Mouse (Mus musculus) kidney, embryonic 14.5 days (tissue): ENCODE measurements around the gene Bglap2. TPM values are rescaled to one million over a fixed set of nuclear protein-coding genes. Genes with fewer than 3 reads are reported as not detected.
A peak's percentile ranks its signal among the peaks of the same experiment; 100 is the strongest.

Experiments
- ATAC-seq: fragments of 200-750 bp; cut with Nextera tagmentation; 2 replicates; pipeline ENCODE4 v1.8.0; 2017; ENCODE audit warnings: moderate number of reproducible peaks, mild to moderate bottlenecking, moderate TSS enrichment, moderate library complexity; ENCODE audit not compliant: low FRiP score, low TSS enrichment
- H3K27ac ChIP-seq: fragments of 300-500 bp; sonication (generic); 2 replicates; pipeline ENCODE4 v1.5.1; 2014; ENCODE audit warnings: low read depth, mild to moderate bottlenecking, low read length, moderate library complexity, mixed read lengths
- H3K27me3 ChIP-seq: fragments of 300-500 bp; sonication (generic); 2 replicates; pipeline ENCODE4 v1.6.1; 2014; ENCODE audit warnings: mild to moderate bottlenecking, low read length; ENCODE audit not compliant: control insufficient read depth, insufficient read depth
- H3K36me3 ChIP-seq: fragments of 300-500 bp; sonication (generic); 2 replicates; pipeline ENCODE4 v1.6.1; 2014; ENCODE audit warnings: low read length, mixed read lengths; ENCODE audit not compliant: control insufficient read depth, insufficient read depth
- H3K4me1 ChIP-seq: fragments of 300-500 bp; sonication (generic); 2 replicates; pipeline ENCODE4 v1.6.1; 2014; ENCODE audit warnings: low read length, mixed read lengths; ENCODE audit not compliant: control insufficient read depth, insufficient read depth
- H3K4me2 ChIP-seq: fragments of 300-500 bp; sonication (generic); replicated peaks from 2 replicates; pipeline ENCODE4 v1.6.1; 2014; ENCODE audit warnings: low read depth, mild to moderate bottlenecking, low read length
- H3K4me3 ChIP-seq: fragments of 300-500 bp; sonication (generic); 2 replicates; pipeline ENCODE4 v1.5.1; 2014; ENCODE audit warnings: mild to moderate bottlenecking, low read length
- H3K9ac ChIP-seq: fragments of 300-500 bp; sonication (generic); 2 replicates; pipeline ENCODE4 v1.6.1; 2014; ENCODE audit warnings: low read depth, mild to moderate bottlenecking, low read length, moderate library complexity
- H3K9me3 ChIP-seq: fragments of 300-500 bp; sonication (generic); 2 replicates; pipeline ENCODE4 v1.6.1; 2016; ENCODE audit warnings: low read length; ENCODE audit not compliant: control insufficient read depth
- WGBS: fragments of 180-500 bp; shearing (Covaris S2); extraction: QIAGEN DNeasy Blood & Tissue Kit; methylation state at CpG from one replicate; pipeline ENCODE4 v1.1.7; 2014; 5-methylcytosine and 5-hydroxymethylcytosine counted together
- polyA plus RNA-seq: library from polyadenylated mRNA; unstranded; fragments of >200 nt; fragmentation: Nextera tagmentation; extraction: Ambion mirVana; gene quantifications from 2 replicates; pipeline ENCODE4 v1.2.1, GENCODE M21; 2014

The Bglap2 gene
- polyA plus RNA-seq, 1 experiment from 2014 or later: not detected

DNA sequence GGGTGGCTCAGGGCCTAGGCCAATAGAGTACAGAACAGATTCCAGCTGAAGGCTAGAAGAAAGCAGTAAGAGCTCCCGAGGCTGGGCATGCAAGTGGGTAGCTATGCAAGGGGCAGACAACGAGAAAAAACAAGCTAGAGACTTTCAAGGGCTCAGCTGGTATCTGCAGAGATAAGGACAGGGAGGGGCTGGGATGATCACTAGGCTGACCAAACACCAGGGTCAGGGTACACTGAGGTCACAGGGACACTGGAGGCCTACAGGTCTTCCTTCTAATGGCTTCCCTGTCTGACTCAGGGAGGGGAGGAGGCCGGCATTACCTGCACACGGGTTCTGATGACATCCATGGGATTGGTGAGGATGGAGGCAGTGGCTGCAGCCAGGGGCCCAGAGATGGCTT is 37.2 kb upstream of the Bglap2 start:
- Histone ChIP-seq H3K27ac (no peak overlapping the region), H3K4me2 (no peak overlapping the region), H3K9ac (no peak overlapping the region), H3K9me3 (no peaks in the 10 kb centered on the region), H3K36me3 (peaks cover 70% of the 10 kb centered on the region), H3K4me1 (no peaks in the 10 kb centered on the region), H3K4me3 (no peak overlapping the region), H3K27me3 (no peaks in the 10 kb centered on the region)
- WGBS: 92% methylated on average over 4 of the region's 4 CpGs
- no peak for ATAC-seq

DNA sequence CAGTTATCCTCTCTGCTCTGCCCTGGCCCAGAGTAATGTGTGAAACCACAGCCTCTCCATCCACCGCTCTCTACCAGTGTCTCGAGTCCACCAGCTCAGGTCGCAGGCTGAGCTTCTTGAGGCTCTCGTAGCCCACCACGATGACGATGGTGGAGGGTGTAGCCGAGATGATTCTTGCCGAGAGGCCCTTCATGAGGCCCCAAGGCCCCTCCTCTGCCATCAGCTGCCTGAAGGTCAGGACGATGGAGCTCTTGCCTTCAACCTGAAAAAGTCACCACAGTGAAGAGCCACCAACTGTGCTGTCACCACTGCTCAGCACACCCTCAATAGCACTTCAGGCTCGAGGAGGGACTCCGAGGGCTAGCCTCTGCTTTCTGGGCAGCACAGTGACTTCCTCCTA is 34.1 kb upstream of the Bglap2 start:
- no peaks in the 10 kb centered on the region for H3K9me3 ChIP-seq
- H3K27ac ChIP-seq: no peak overlapping the region
- peaks cover 9% of the 10 kb centered on the region; the same call in 1 of the 2 replicates for H3K4me1 ChIP-seq
- H3K4me2 ChIP-seq: no peak overlapping the region
- H3K27me3 ChIP-seq: no peaks in the 10 kb centered on the region
- no peak overlapping the region for H3K4me3 ChIP-seq
- no peak overlapping the region for H3K9ac ChIP-seq
- peaks cover 47% of the 10 kb centered on the region for H3K36me3 ChIP-seq
- 90% methylated on average over 11 of the region's 11 CpGs for WGBS
- no peak for ATAC-seq

DNA sequence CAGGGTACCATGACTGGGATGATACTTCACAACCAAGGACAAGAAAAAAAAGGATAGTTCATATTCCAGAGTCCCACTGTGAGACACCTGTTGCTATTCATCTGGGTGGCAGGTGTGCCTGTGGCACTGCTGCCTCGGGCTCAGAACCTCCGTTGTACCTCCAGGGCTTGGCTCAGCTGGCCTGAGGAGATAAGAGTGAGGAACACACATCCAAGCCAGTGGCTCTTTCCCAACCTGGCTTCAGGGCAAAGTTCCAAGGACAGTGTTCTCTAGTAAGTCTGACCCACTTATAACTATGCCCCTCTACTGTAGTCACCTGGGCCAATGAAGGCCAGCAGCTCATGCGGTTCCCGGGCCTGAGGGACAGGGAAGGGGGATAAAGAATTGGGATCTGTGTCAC is 33.2 kb upstream of the Bglap2 start:
- H3K9ac ChIP-seq: no peak overlapping the region
- peaks cover 39% of the 10 kb centered on the region for H3K36me3 ChIP-seq
- H3K4me1 ChIP-seq: peaks cover 13% of the 10 kb centered on the region; the same call in 1 of the 2 replicates
- ATAC-seq: no peak
- WGBS: 91% methylated on average over 4 of the region's 4 CpGs
- no peak overlapping the region for H3K4me3 ChIP-seq
- H3K27me3 ChIP-seq: no peaks in the 10 kb centered on the region
- H3K27ac ChIP-seq: no peak overlapping the region
- H3K9me3 ChIP-seq: no peaks in the 10 kb centered on the region
- no peak overlapping the region for H3K4me2 ChIP-seq

DNA sequence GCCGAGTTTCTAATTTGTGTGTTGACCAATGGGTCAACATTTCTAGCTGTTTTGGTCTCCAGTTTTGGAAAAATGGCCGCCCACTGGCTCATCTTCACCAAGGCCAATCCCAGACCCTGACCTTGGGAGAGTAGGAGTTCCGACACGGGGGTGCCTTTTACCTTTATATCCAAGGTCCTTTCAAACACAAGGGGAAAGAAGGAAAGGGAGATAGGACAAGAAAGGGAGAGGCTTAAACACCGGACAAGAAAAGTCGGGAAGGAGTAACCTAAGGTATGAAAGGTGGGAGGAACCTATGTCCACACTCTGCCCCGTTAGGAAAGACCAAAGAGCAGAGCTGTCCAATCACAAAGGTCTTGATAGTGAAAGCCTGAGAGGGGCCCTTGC is 32.1 kb upstream of the Bglap2 start:
- Histone ChIP-seq H3K9ac (peak overlapping the region; percentile 82; the same call in 1 of the 2 replicates), H3K9me3 (no peaks in the 10 kb centered on the region), H3K4me1 (peaks cover 18% of the 10 kb centered on the region; the same call in 1 of the 2 replicates), H3K27me3 (no peaks in the 10 kb centered on the region), H3K4me2 (peak overlapping the region; percentile 53), H3K4me3 (peak overlapping the region; percentile 56), H3K36me3 (peaks cover 29% of the 10 kb centered on the region), H3K27ac (peak overlapping the region; percentile 86)
- no peak for ATAC-seq
- 20% methylated on average over 7 of the region's 7 CpGs for WGBS

DNA sequence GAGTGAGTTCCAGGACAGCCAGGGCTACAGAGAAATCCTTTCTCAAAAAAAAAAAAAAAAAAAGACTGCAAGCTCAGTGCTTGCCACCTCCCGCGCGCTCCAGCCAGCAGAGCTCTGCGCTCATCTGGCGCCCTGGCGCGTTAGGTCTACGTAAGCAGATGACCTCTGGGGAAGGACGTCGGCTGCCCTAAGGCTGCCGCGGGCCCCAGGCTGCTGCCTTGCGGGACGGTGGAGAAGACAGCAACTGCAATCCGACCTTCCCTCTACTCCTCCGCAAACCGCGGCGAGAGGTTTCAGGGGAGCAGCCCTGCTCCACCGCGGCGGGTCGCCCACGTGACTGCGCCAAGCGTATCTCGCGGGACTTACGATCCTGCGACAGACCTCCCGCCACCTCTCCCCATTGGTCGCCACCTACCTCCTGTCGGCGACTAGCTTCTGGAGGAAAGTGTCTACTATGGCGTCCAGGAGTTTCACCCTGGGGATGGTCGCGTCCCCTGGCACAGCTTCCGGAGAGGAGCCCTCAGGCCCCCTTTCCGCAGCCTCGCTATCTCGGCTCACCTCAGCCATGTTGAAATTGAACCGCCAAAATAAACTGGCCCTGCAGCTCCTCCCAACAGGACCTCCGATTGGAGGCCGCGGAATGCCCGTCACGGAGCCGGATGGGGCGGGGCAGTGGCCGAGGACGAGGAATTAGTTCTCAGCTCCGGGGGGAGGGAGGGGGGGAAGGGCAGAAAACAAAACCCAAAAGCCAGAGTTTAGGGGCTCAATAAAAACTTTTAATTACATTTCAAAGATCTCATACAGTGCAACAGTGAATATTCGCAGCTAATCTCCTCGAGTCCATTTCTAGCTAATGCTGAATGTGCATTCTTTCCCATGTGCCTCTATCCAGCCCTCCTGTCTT is 31.5 kb upstream of the Bglap2 start, which contains the start of gene Pmf1:
Gene Pmf1, minus strand, starts transcription at position 591 of the 904 bp plus-strand sequence.
- H3K4me2 ChIP-seq: peak within 1 kb of the TSS; percentile 53
- H3K36me3 ChIP-seq: peaks cover 22% of the 10 kb centered on the region
- peak within 1 kb of the TSS; percentile 86 for H3K27ac ChIP-seq
- peaks cover 18% of the 10 kb centered on the region; the same call in 1 of the 2 replicates for H3K4me1 ChIP-seq
- ATAC-seq: peak; percentile 94
- H3K27me3 ChIP-seq: no peaks in the 10 kb centered on the region
- H3K4me3 ChIP-seq: peak within 1 kb of the TSS; percentile 56
- peak within 1 kb of the TSS; percentile 82 for H3K9ac ChIP-seq
- H3K9me3 ChIP-seq: no peaks in the 10 kb centered on the region
- WGBS: under 1% methylated on average over 54 of the region's 54 CpGs

DNA sequence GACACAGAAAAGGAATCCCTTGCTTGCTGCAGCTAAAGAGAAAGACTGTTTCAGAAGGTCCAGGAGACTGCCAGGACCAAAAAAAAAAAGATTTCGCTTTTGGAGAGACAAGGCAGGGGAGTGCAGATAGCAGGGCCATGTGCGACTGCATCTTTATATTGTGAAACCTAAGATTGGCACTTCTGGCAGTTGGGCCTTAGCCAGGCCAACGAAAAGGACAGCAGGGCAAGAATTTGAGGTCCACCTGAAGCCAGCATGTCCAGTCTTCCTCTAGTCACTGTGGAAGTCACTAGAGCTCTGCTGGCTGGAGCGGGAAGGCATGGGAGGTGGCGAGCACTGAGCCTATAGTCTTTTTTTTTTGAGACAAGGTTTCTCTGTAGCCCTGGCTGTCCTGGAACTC is 30.5 kb upstream of the Bglap2 start:
- no peaks in the 10 kb centered on the region for H3K9me3 ChIP-seq
- ATAC-seq: no peak
- peak overlapping the region; percentile 53 for H3K4me2 ChIP-seq
- WGBS: 53% methylated on average over 5 of the region's 5 CpGs
- peak overlapping the region; percentile 56 for H3K4me3 ChIP-seq
- H3K4me1 ChIP-seq: peaks cover 18% of the 10 kb centered on the region; the same call in 1 of the 2 replicates
- H3K36me3 ChIP-seq: peaks cover 14% of the 10 kb centered on the region
- H3K27ac ChIP-seq: 0 out of 2 replicates have a peak overlapping the region, but pooled peaks have one; percentile 17
- peak overlapping the region; percentile 82 for H3K9ac ChIP-seq
- H3K27me3 ChIP-seq: no peaks in the 10 kb centered on the region

DNA sequence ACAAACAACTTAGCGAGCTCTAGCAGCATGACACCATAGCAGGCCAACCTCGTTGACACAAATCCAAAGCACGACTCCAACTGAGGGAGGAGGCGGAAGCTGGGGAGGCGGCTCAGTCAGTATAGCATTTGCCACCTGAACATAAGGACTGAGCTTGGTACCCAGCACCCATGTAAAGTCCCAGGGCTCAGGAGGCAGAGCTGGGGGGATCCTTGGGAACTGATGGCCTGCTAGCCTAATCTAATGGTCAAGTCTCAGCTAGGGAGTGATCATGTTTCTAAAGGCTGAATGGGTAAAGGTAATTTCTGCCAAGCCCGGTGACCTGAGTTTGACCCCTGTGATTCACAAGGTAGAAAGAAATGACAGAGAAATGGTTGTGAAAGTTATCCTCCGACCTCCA is 29.0 kb upstream of the Bglap2 start:
- no peaks in the 10 kb centered on the region for H3K9me3 ChIP-seq
- H3K27ac ChIP-seq: no peak overlapping the region
- no peak overlapping the region for H3K4me3 ChIP-seq
- H3K27me3 ChIP-seq: no peaks in the 10 kb centered on the region
- H3K36me3 ChIP-seq: peaks cover 17% of the 10 kb centered on the region
- H3K4me1 ChIP-seq: peaks cover 18% of the 10 kb centered on the region; the same call in 1 of the 2 replicates
- no peak overlapping the region for H3K9ac ChIP-seq
- no peak overlapping the region for H3K4me2 ChIP-seq
- no peak for ATAC-seq
- 51% methylated on average over 7 of the region's 7 CpGs for WGBS

DNA sequence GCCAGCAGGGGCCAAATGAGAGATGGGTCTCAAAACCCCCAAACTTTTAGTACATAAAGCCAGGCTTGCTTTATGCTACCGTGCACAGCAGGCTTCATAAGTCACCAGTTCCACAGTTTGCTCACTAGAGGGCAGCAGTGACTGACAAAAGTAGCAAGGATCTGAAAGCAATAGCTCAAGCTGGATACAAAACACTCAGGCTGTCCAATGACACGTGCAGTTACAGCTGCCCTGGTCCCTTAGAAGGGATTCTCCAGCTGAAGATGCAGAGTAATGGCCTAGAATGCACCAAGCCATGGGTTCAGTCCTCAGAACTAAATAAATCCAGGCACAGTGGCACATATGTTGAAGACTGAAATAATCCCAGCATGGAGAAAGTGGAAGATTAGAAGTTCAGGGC is 28.6 kb upstream of the Bglap2 start:
- H3K27ac ChIP-seq: no peak overlapping the region
- no peak overlapping the region for H3K4me3 ChIP-seq
- H3K27me3 ChIP-seq: no peaks in the 10 kb centered on the region
- WGBS: 1% methylated on average over 2 of the region's 2 CpGs
- H3K9ac ChIP-seq: no peak overlapping the region
- H3K36me3 ChIP-seq: peaks cover 16% of the 10 kb centered on the region
- H3K4me2 ChIP-seq: no peak overlapping the region
- 0 out of 2 replicates have a peak, but pooled peaks have one; percentile 8 for ATAC-seq
- no peaks in the 10 kb centered on the region for H3K9me3 ChIP-seq
- H3K4me1 ChIP-seq: peaks cover 18% of the 10 kb centered on the region; the same call in 1 of the 2 replicates
